Mouse (Mus musculus) olfactory bulb, adult 2 months (tissue): ENCODE results near the gene Sumo1.

ENCODE experiments used
- CTCF ChIP-seq: fragments of 200-500 bp; IDR thresholded peaks from 2 replicates; pipeline ENCODE4 v1.5.1; 2012; ENCODE audit warnings: low read depth, mild to moderate bottlenecking, low read length, moderate library complexity; ENCODE audit not compliant: insufficient read depth
- POLR2A ChIP-seq: fragments of 200-500 bp; IDR thresholded peaks from 2 replicates; pipeline ENCODE4 v1.6.1; 2012; ENCODE audit warnings: mild to moderate bottlenecking, low read depth, low read length, moderate library complexity; ENCODE audit not compliant: insufficient read depth

DNA sequence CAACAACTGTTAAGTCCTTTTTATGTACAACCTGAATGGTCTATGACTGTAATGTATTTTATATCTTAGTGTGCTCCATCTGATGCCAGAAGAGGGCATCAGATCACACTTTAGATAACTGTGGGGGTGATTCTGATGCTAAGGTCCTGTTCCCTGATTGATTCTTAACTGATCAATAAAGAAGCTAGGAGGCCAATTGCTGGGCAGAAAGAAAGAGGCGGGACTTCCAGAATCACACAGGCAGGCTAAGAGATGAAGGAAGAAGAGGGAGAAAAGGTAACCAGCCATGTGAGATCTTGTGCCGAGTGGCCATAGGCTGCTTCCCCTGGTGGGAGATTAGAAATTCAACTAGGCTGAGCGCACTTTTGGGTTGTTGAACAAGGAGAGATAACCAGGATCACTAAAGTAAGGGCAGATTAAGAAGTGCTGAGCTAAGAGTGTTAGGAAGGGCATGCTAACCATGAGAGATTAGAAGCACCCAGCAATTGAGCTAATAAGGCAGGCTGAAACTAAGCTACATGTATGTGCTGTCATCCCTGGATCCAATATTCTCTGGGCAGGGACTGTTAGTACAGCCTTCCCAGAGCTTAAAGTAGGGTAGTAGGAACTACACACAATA lies 19.3 kb downstream of the Sumo1 start:
- TF ChIP-seq POLR2A (no peak), CTCF (no peak)
